Mouse (Mus musculus): Measurements from ENCODE around the gene Vmn1r236.

Gene Vmn1r236

GRCm38 (mm10) chr17:21282642-21283041 lies at the start of gene Vmn1r236:
Gene Vmn1r236 (plus strand): TSS chr17:21282942.
- DNase-seq (ENCODE audit: low read depth): no peak

- DNase-seq (ENCODE audit: low read depth): no peak
Observed at GRCm38 (mm10) chr17:21256111-21256510, 26.6 kb upstream of the Vmn1r236 start, which contains the start of gene Vmn1r235. Gene Vmn1r235 (plus strand): TSS chr17:21256411.

GRCm38 (mm10) chr17:21272103-21272502 lies 10.6 kb upstream of the Vmn1r236 start:
- DNase-seq (ENCODE audit: low read depth): peak; percentile 76

- DNase-seq (ENCODE audit: low read depth): no peak
Observed at GRCm38 (mm10) chr17:21284395-21284794, 1.7 kb downstream of the Vmn1r236 start.

- no peak for DNase-seq (ENCODE audit: low read depth)
Observed at GRCm38 (mm10) chr17:21289695-21290094, 7.0 kb downstream of the Vmn1r236 start.

- no peak for DNase-seq (ENCODE audit: low read depth)
Observed at GRCm38 (mm10) chr17:21311565-21311964, 28.8 kb downstream of the Vmn1r236 start, which contains the start of gene Vmn1r237. Gene Vmn1r237 (plus strand): TSS chr17:21311865.
